Mouse (Mus musculus) gastrocnemius, postnatal 36 days (tissue): Measurements from ENCODE around the gene Ldlrad3. TPM values are rescaled to one million over a fixed set of nuclear protein-coding genes. Genes with fewer than 3 reads are reported as not detected.

Source experiments
- DNase-seq, 2 experiments: peaks; one replicate each; pipeline ENCODE4 v3.0.0; 2022
- intact Hi-C: fragments of 180-260 bp; cut with DNase I; formaldehyde crosslinking; loops from one replicate; pipeline ENCODE4 v1.15.1; 2025
- total RNA-seq, 2 experiments: library from RNA; stranded (reverse); gene quantifications; 2 replicates each; pipeline ENCODE4 v1.2.3; 2021

Ldlrad3 gene
- total RNA-seq, 2 experiments from 2014 or later, result 4.1 to 5.4 TPM

- no peak for DNase-seq
- intact Hi-C loops, result no loop called here
These were observed 5.6 kb upstream of the Ldlrad3 start for GRCm38 (mm10) chr2:102191736-102192135.

GRCm38 (mm10) chr2:102190956-102191355, 4.8 kb upstream of the Ldlrad3 start:
- intact Hi-C loops, result no loop called here

GRCm38 (mm10) chr2:102185069-102185950, 875 bp downstream of the Ldlrad3 start:
- intact Hi-C loops, result loop anchor here (5.0 kb wide), 2 partner anchors 73 to 93 kb away; no protein-coding TSS in a partner anchor
- DNase-seq, result no peak

More at GRCm38 (mm10) chr2:102190956-102191355, 4.8 kb upstream of the Ldlrad3 start:
- DNase-seq, result no peak

- intact Hi-C loops, result no loop called here
- DNase-seq, result no peak
These were observed 2.3 kb downstream of the Ldlrad3 start for GRCm38 (mm10) chr2:102183720-102184480.

GRCm38 (mm10) chr2:102181459-102181858, 4.7 kb downstream of the Ldlrad3 start:
- intact Hi-C loops, result no loop called here
- DNase-seq, result no peak

GRCm38 (mm10) chr2:102176434-102176772, 9.8 kb downstream of the Ldlrad3 start:
- no peak for DNase-seq

GRCm38 (mm10) chr2:102175741-102176433, 10.3 kb downstream of the Ldlrad3 start:
- intact Hi-C loops, result no loop called here
- no peak for DNase-seq

More at GRCm38 (mm10) chr2:102176434-102176772, 9.8 kb downstream of the Ldlrad3 start:
- intact Hi-C loops, result no loop called here

- intact Hi-C loops, result no loop called here
- no peak for DNase-seq
These were observed 13.7 kb downstream of the Ldlrad3 start for GRCm38 (mm10) chr2:102172458-102172857.

- intact Hi-C loops, result loop anchor here (10.0 kb wide), 1 partner anchor 392 kb away; no protein-coding TSS in a partner anchor
- no peak for DNase-seq
These were observed 19.4 kb downstream of the Ldlrad3 start for GRCm38 (mm10) chr2:102166550-102167325.

GRCm38 (mm10) chr2:102163106-102163505, 23.1 kb downstream of the Ldlrad3 start:
- no peak for DNase-seq

GRCm38 (mm10) chr2:102157555-102157954, 28.6 kb downstream of the Ldlrad3 start:
- no peak for DNase-seq
- intact Hi-C loops, result no loop called here

More at GRCm38 (mm10) chr2:102163106-102163505, 23.1 kb downstream of the Ldlrad3 start:
- intact Hi-C loops, result loop anchor here (10.0 kb wide), 1 partner anchor 388 kb away; no protein-coding TSS in a partner anchor

- DNase-seq, result no peak
- intact Hi-C loops, result no loop called here
These were observed 29.2 kb downstream of the Ldlrad3 start for GRCm38 (mm10) chr2:102157010-102157409.

GRCm38 (mm10) chr2:102156460-102156859, 29.7 kb downstream of the Ldlrad3 start:
- intact Hi-C loops, result no loop called here

GRCm38 (mm10) chr2:102155306-102156015, 30.7 kb downstream of the Ldlrad3 start:
- intact Hi-C loops, result no loop called here
- DNase-seq, result no peak

More at GRCm38 (mm10) chr2:102156460-102156859, 29.7 kb downstream of the Ldlrad3 start:
- DNase-seq, result no peak

GRCm38 (mm10) chr2:102154771-102155211, 31.4 kb downstream of the Ldlrad3 start:
- intact Hi-C loops, result no loop called here
- no peak for DNase-seq

- intact Hi-C loops, result no loop called here
- DNase-seq, result no peak
These were observed 31.9 kb downstream of the Ldlrad3 start for GRCm38 (mm10) chr2:102154328-102154727.

- no peak for DNase-seq
- intact Hi-C loops, result no loop called here
These were observed 32.7 kb downstream of the Ldlrad3 start for GRCm38 (mm10) chr2:102153516-102153915.

GRCm38 (mm10) chr2:102152851-102153250, 33.3 kb downstream of the Ldlrad3 start:
- DNase-seq, result no peak

GRCm38 (mm10) chr2:102149058-102149457, 37.1 kb downstream of the Ldlrad3 start:
- no peak for DNase-seq
- intact Hi-C loops, result no loop called here

More at GRCm38 (mm10) chr2:102152851-102153250, 33.3 kb downstream of the Ldlrad3 start:
- intact Hi-C loops, result no loop called here
